Mouse (Mus musculus) spleen, adult 2 months (tissue): ENCODE results near the gene Ptprm.

ENCODE experiments used
- CTCF ChIP-seq: fragments of 200-500 bp; IDR thresholded peaks from 2 replicates; pipeline ENCODE4 v1.5.1; 2011; ENCODE audit warnings: mild to moderate bottlenecking, inconsistent platforms; ENCODE audit not compliant: insufficient read depth, insufficient read length, insufficient replicate concordance; ENCODE audit errors: extremely low read depth
- POLR2A ChIP-seq: fragments of 200-500 bp; IDR thresholded peaks from 2 replicates; pipeline ENCODE4 v1.6.1; 2011; ENCODE audit warnings: low read depth, low read length, inconsistent platforms

DNA sequence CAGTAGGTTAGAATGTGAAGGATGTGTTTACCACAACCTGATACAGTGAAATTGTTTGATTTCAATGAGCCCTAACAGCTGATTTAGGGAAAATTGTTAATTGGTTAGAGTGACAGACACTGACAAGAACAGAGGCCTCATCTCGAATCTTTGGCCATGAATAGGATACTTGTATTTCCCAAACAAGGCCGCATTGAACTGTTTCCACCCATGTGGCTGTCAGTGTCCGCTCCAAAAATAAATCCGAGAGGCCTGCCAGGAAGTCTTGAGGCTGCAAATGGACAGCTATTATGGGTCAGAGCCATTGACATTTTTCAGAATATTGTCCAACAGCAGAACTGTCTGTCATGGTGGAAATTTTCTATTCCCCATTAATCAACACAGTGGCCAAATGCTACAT lies 409.8 kb downstream of the Ptprm start:
- TF ChIP-seq CTCF: no peak
- no peak for TF ChIP-seq POLR2A
